Mouse (Mus musculus) forelimb bud, embryonic 11.5 days (tissue): ENCODE results near the gene Gm20503.

Experiments
- DNase-seq: peaks from one replicate; pipeline ENCODE4 v3.0.0-alpha.2; 2012; ENCODE audit warnings: low read depth, low spot score

Gene Gm20503

GRCm38 (mm10) chr4:59002948-59003805 is at the start of gene Gm20503:
Gene Gm20503, plus strand, starts transcription at chr4:59003210.
- DNase-seq = peak; percentile 93

GRCm38 (mm10) chr4:58961719-58962118 is 41.3 kb upstream of the Gm20503 start:
- no peak for DNase-seq

- DNase-seq = no peak
Observed at GRCm38 (mm10) chr4:58963271-58963670, 39.7 kb upstream of the Gm20503 start.

GRCm38 (mm10) chr4:58965136-58965535 is 37.9 kb upstream of the Gm20503 start:
- DNase-seq = no peak

- no peak for DNase-seq
Observed at GRCm38 (mm10) chr4:58970678-58971077, 32.3 kb upstream of the Gm20503 start.

GRCm38 (mm10) chr4:58975711-58976110 is 27.3 kb upstream of the Gm20503 start:
- no peak for DNase-seq

- DNase-seq = no peak
Observed at GRCm38 (mm10) chr4:58981421-58981820, 21.6 kb upstream of the Gm20503 start.

- no peak for DNase-seq
Observed at GRCm38 (mm10) chr4:58982806-58983205, 20.2 kb upstream of the Gm20503 start.

GRCm38 (mm10) chr4:58985157-58985648 is 17.8 kb upstream of the Gm20503 start:
- DNase-seq = peak; percentile 83

GRCm38 (mm10) chr4:58986540-58987190 is 16.3 kb upstream of the Gm20503 start, which contains the start of gene Ptgr1:
Gene Ptgr1, minus strand, starts transcription at chr4:58987119.
- DNase-seq = peak; percentile 85

GRCm38 (mm10) chr4:58989303-58989898 is 13.6 kb upstream of the Gm20503 start:
- no peak for DNase-seq

- DNase-seq = no peak
Observed at GRCm38 (mm10) chr4:58990609-58991434, 12.2 kb upstream of the Gm20503 start.

- DNase-seq = no peak
Observed at GRCm38 (mm10) chr4:58992195-58992594, 10.8 kb upstream of the Gm20503 start.

GRCm38 (mm10) chr4:58994762-58995161 is 8.2 kb upstream of the Gm20503 start, which contains the start of gene Dnajc25:
Gene Dnajc25, plus strand, starts transcription at chr4:58995062.
- no peak for DNase-seq

GRCm38 (mm10) chr4:58995251-58995693 is 7.7 kb upstream of the Gm20503 start:
- no peak for DNase-seq

- no peak for DNase-seq
Observed at GRCm38 (mm10) chr4:58997081-58997480, 5.9 kb upstream of the Gm20503 start.

GRCm38 (mm10) chr4:58998688-58999087 is 4.3 kb upstream of the Gm20503 start:
- no peak for DNase-seq

GRCm38 (mm10) chr4:58999686-59000085 is 3.3 kb upstream of the Gm20503 start:
- DNase-seq = peak; percentile 76

- no peak for DNase-seq
Observed at GRCm38 (mm10) chr4:59000614-59001013, 2.4 kb upstream of the Gm20503 start.

- no peak for DNase-seq
Observed at GRCm38 (mm10) chr4:59003806-59004200, 793 bp downstream of the Gm20503 start.

- no peak for DNase-seq
Observed at GRCm38 (mm10) chr4:59006211-59006610, 3.2 kb downstream of the Gm20503 start.
